Mouse (Mus musculus): ENCODE measurements at regions not wholly inside any gene's neighbourhood (a gene's known extent, or its start where the extent isn't known, plus 50 kb on each side); places are given as distances from the start of the nearest gene placed in this dataset.

DNA sequence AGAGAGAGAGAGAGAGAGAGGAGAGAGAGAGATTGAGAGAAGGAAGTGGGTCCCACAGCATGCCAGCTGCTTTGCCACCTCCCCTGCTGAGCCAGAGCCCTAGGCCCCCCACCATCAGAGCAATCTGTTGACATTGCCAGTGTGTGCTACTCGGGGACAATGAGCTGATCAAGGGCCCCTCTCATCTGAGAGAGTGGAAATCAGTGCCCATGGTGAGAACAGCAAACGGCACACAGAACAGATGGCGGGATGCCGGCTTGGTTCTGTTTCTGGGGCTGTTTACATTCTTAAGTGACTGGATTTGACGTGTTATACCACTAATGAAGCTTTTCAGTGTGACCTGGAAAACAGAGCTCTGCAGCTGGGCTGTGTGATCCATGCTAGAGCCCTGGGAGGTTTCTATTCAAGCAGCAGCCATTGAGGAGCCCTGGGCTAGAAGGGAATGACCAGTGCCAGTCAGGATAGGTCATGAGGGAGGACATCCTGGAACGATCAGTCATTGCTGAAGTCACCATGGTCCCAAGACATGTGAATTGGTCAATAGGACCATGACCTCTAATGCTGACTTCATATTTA lies 296.0 kb downstream of the Irx2 start:
- ATAC-seq (replicated peaks; ENCODE audit: low FRiP score) (no peak), DNase-seq (ENCODE audit: low spot score) (no peak)
- Histone ChIP-seq H3K4me3 (ENCODE audit: low read depth, low read length) (no peak overlapping the region), H3K9ac (ENCODE audit: low read length) (no peak overlapping the region), H3K9me3 (ENCODE audit: control insufficient read depth, low read length) (no peaks in the 10 kb centered on the region), H3K36me3 (ENCODE audit: control insufficient read depth, insufficient read depth, low read length) (no peaks in the 10 kb centered on the region), H3K4me1 (replicated peaks; ENCODE audit: control insufficient read depth, insufficient read depth, low read length) (no peaks in the 10 kb centered on the region), H3K27me3 (ENCODE audit: control insufficient read depth, insufficient read depth, low read length) (no peaks in the 10 kb centered on the region), H3K4me2 (ENCODE audit: low read depth, low read length, severe bottlenecking) (no peak overlapping the region), H3K27ac (ENCODE audit: low read depth, low read length) (no peak overlapping the region)
- WGBS, result 71% methylated on average over 6 of the region's 6 CpGs

DNA sequence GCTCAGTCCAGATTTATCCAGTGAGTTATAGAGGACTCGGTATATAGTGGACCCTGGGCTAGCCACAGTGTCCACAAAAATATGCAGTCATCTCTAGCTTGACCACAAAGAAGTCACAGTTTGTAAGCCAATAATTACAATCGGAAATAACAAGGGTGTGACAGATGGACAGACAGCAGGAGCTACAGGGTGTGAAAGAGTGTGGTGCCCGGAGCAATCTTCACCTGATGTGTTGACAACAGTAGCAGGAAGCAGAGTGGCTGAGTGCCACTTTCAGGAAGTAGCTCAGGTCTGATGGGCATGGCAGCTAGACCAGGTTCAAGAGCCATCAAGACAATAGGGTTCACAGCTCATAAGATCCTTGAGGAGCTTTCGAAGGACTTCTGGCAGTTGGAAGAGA lies 308.6 kb downstream of the Irx2 start:
- 82% methylated on average over 4 of the region's 4 CpGs for WGBS
- no peaks in the 10 kb centered on the region for H3K4me1 ChIP-seq (replicated peaks; ENCODE audit: control insufficient read depth, insufficient read depth, low read length)
- no peak for ATAC-seq (replicated peaks; ENCODE audit: low FRiP score)

DNA sequence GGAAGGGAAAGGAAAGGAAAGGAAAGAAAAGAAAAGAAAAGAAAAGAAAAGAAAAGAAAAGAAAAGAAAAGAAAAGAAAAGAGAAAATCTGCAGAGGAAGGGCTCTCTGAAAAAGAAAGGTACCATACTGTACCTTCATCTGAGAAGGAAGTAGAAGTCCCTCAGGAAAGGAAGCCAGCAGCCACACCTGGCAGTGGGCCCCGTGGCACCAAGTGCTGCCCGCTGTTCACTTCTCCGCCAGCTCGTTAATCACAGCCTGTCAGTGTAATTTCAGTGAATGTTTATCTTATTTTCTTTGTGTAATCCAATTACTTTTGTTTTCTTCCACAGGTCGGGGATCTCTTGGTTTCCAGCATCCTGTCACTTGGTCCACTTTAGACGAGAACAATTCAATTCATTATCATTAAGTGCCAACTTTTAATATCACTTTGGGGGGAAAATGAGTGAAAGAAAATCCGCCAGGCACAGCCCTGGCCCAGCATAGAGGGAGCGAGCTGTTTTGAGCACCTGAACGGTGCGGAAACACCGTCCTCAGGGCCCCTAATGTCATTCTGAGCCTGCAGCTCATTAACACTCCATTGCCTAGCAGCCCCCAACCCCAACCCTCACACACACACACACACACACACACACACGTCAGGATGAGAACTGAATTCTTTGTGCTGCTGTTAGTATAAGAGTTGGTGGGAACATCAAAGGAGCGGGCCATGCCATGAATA lies 309.7 kb downstream of the Irx2 start:
- 50% methylated on average over 13 of the region's 13 CpGs for WGBS
- no peaks in the 10 kb centered on the region for H3K36me3 ChIP-seq (ENCODE audit: control insufficient read depth, insufficient read depth, low read length)
- H3K4me1 ChIP-seq (replicated peaks; ENCODE audit: control insufficient read depth, insufficient read depth, low read length), result no peaks in the 10 kb centered on the region
- DNase-seq (ENCODE audit: low spot score) (no peak), ATAC-seq (replicated peaks; ENCODE audit: low FRiP score) (no peak)
- no peak overlapping the region for H3K27ac ChIP-seq (ENCODE audit: low read depth, low read length)
- no peak overlapping the region for H3K4me2 ChIP-seq (ENCODE audit: low read depth, low read length, severe bottlenecking)
- no peaks in the 10 kb centered on the region for H3K27me3 ChIP-seq (ENCODE audit: control insufficient read depth, insufficient read depth, low read length)
- no peak overlapping the region for H3K9ac ChIP-seq (ENCODE audit: low read length)
- no peak overlapping the region for H3K4me3 ChIP-seq (ENCODE audit: low read depth, low read length)
- no peaks in the 10 kb centered on the region for H3K9me3 ChIP-seq (ENCODE audit: control insufficient read depth, low read length)

More for the DNA sequence above, 308.6 kb downstream of the Irx2 start:
- DNase-seq (ENCODE audit: low spot score), result no peak
- H3K36me3 ChIP-seq (ENCODE audit: control insufficient read depth, insufficient read depth, low read length), result no peaks in the 10 kb centered on the region
- H3K9ac ChIP-seq (ENCODE audit: low read length), result no peak overlapping the region
- H3K27me3 ChIP-seq (ENCODE audit: control insufficient read depth, insufficient read depth, low read length), result no peaks in the 10 kb centered on the region
- H3K9me3 ChIP-seq (ENCODE audit: control insufficient read depth, low read length), result no peaks in the 10 kb centered on the region
- no peak overlapping the region for H3K4me2 ChIP-seq (ENCODE audit: low read depth, low read length, severe bottlenecking)
- H3K4me3 ChIP-seq (ENCODE audit: low read depth, low read length), result no peak overlapping the region
- no peak overlapping the region for H3K27ac ChIP-seq (ENCODE audit: low read depth, low read length)

DNA sequence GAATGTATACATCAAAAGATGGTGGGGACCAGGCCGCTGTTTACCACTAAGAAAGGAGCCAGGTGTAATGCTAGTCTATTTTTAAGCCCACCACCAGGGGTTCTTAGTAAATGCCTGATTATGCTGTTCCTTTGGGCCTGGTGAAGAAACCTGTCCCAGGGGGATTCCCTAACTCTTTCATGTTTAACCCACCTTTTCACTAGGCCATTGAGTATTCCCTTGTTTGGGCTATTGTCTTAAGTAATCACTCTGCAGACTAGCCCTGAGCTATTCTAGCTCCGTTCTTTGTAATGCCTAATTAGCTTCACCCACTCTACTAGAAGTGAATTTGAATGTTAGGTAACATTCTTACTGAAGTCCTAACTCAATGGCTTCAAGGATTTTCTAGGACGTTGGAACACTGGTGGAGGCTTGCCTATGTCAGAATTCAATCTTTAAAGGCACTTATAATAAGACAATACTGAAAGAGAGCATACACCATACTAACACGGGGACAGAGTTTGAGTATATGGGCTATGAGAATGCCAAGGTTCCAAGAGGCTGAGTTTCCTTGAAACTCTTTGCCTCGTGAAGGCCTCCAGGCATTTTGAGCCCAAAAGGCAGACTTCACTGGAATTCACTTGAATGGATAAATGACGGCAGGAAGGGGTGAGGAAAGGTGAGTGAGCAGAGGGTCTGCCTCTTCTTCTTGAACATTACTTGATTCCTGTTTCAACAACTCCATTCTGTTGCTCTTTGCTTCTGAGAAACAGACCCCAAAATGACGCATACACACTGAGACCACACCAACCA lies 312.7 kb upstream of the Irx4 start:
- ATAC-seq (replicated peaks; ENCODE audit: low FRiP score), result no peak
- Histone ChIP-seq H3K4me1 (replicated peaks; ENCODE audit: control insufficient read depth, insufficient read depth, low read length) (no peaks in the 10 kb centered on the region), H3K27me3 (ENCODE audit: control insufficient read depth, insufficient read depth, low read length) (no peaks in the 10 kb centered on the region), H3K36me3 (ENCODE audit: control insufficient read depth, insufficient read depth, low read length) (no peaks in the 10 kb centered on the region), H3K4me2 (ENCODE audit: low read depth, low read length, severe bottlenecking) (no peak overlapping the region), H3K4me3 (ENCODE audit: low read depth, low read length) (no peak overlapping the region), H3K9ac (ENCODE audit: low read length) (no peak overlapping the region), H3K27ac (ENCODE audit: low read depth, low read length) (no peak overlapping the region), H3K9me3 (ENCODE audit: control insufficient read depth, low read length) (no peaks in the 10 kb centered on the region)
- no peak for DNase-seq (ENCODE audit: low spot score)
- WGBS, result 49% methylated on average over 7 of the region's 7 CpGs

DNA sequence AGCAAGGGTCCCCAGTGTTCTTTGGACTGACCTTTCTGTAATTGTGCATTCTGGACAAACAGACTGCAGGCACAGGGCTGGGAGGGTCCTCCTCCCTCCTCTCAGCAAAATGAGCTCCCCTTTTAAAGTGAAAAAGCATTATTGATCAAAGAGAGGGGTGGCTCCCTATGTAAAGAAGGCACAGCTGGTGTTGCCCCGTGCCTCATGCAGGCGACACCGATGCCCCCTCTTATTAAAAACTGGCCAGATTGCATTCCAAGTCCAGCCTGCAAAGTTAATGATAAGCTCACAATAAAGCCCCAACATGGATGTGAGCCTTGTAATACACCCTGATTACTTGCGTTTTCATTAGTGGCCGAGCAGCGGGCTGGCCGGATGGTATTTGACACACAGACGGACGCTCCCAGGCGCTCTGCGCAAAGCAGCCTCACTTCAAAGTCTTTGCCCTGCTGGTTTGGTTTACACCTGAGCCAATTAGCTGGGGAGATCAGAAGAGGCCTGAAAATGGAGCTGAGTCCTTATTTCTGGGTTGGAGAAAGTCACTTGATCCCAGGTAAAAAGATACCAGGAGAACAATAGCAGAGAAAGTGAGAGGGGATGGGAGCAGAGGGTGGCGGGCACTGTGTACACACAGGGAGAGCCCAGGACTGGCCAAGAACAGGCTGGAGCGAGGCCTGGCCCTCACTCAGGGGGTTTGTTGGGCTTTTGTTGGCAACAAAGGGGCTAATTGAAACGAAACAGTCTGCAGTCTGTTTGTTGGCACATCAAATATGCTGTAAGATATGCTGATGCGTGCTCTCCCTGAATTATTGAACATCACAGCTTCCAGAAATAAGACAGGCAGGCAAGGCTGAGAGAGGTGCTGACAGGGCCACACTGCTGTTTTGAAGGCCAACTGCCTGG lies 301.4 kb upstream of the Irx4 start:
- Histone ChIP-seq H3K4me1 (replicated peaks; ENCODE audit: control insufficient read depth, insufficient read depth, low read length) (peaks cover 8% of the 10 kb centered on the region; the same call in 1 of the 2 replicates), H3K9me3 (ENCODE audit: control insufficient read depth, low read length) (no peaks in the 10 kb centered on the region), H3K4me3 (ENCODE audit: low read depth, low read length) (no peak overlapping the region), H3K4me2 (ENCODE audit: low read depth, low read length, severe bottlenecking) (0 out of 2 replicates have a peak overlapping the region, but pooled peaks have one; percentile 15), H3K9ac (ENCODE audit: low read length) (no peak overlapping the region), H3K27me3 (ENCODE audit: control insufficient read depth, insufficient read depth, low read length) (peaks cover 2% of the 10 kb centered on the region; the same call in 1 of the 2 replicates), H3K36me3 (ENCODE audit: control insufficient read depth, insufficient read depth, low read length) (no peaks in the 10 kb centered on the region), H3K27ac (ENCODE audit: low read depth, low read length) (no peak overlapping the region)
- no peak for DNase-seq (ENCODE audit: low spot score)
- no peak for ATAC-seq (replicated peaks; ENCODE audit: low FRiP score)
- WGBS, result 12% methylated on average over 15 of the region's 15 CpGs

DNA sequence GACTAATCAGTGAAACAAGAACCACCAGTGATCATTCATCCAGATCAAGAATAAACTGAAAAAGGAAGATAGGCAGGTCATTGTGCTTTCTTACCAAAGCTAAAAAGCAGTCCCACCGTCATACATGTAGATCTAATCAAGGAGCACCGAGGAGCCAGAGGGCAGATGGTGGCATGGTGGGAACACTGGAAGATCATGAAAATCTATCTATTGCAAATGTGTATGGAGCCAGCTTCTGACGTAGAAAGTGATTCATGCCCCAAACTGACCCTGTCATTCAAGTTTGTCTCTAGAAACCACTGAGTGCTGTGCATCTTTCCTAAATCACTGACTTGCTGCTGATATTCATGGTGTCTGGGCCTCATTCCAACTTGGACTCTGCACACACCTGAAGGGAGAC lies 299.0 kb upstream of the Irx4 start:
- Histone ChIP-seq H3K9me3 (ENCODE audit: control insufficient read depth, low read length) (no peaks in the 10 kb centered on the region), H3K27ac (ENCODE audit: low read depth, low read length) (no peak overlapping the region), H3K27me3 (ENCODE audit: control insufficient read depth, insufficient read depth, low read length) (peaks cover 2% of the 10 kb centered on the region; the same call in 1 of the 2 replicates), H3K4me1 (replicated peaks; ENCODE audit: control insufficient read depth, insufficient read depth, low read length) (peaks cover 8% of the 10 kb centered on the region; the same call in 1 of the 2 replicates), H3K9ac (ENCODE audit: low read length) (no peak overlapping the region), H3K4me2 (ENCODE audit: low read depth, low read length, severe bottlenecking) (no peak overlapping the region), H3K4me3 (ENCODE audit: low read depth, low read length) (no peak overlapping the region), H3K36me3 (ENCODE audit: control insufficient read depth, insufficient read depth, low read length) (no peaks in the 10 kb centered on the region)
- no peak for DNase-seq (ENCODE audit: low spot score)
- ATAC-seq (replicated peaks; ENCODE audit: low FRiP score), result no peak
- WGBS, result 95% methylated on average over 3 of the region's 3 CpGs

DNA sequence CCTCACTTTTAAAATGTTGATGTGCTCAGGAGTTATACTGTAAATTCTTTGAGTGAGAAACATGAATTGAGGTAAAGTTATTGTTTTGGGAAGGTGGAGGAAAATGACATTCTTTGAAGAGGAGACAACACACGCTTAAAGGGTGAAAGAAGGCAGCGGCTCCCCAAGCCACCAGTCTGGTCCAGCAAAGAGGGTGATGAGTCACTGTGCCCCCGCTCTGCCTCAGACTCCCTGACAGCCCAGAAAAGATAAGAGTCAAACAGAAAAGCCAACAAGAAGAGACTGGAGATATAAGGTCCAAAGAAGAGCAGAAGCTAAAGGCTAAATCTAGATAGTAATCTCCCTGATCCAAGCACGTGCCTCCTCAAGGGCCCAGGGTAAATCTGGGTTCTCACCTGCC lies 288.1 kb upstream of the Irx4 start:
- no peak overlapping the region for H3K9ac ChIP-seq (ENCODE audit: low read length)
- H3K4me3 ChIP-seq (ENCODE audit: low read depth, low read length), result no peak overlapping the region
- no peaks in the 10 kb centered on the region for H3K9me3 ChIP-seq (ENCODE audit: control insufficient read depth, low read length)
- ATAC-seq (replicated peaks; ENCODE audit: low FRiP score) (no peak), DNase-seq (ENCODE audit: low spot score) (no peak)
- no peaks in the 10 kb centered on the region for H3K27me3 ChIP-seq (ENCODE audit: control insufficient read depth, insufficient read depth, low read length)
- H3K4me1 ChIP-seq (replicated peaks; ENCODE audit: control insufficient read depth, insufficient read depth, low read length), result no peaks in the 10 kb centered on the region
- H3K36me3 ChIP-seq (ENCODE audit: control insufficient read depth, insufficient read depth, low read length), result no peaks in the 10 kb centered on the region
- no peak overlapping the region for H3K27ac ChIP-seq (ENCODE audit: low read depth, low read length)
- no peak overlapping the region for H3K4me2 ChIP-seq (ENCODE audit: low read depth, low read length, severe bottlenecking)
- WGBS, result 87% methylated on average over 4 of the region's 4 CpGs

DNA sequence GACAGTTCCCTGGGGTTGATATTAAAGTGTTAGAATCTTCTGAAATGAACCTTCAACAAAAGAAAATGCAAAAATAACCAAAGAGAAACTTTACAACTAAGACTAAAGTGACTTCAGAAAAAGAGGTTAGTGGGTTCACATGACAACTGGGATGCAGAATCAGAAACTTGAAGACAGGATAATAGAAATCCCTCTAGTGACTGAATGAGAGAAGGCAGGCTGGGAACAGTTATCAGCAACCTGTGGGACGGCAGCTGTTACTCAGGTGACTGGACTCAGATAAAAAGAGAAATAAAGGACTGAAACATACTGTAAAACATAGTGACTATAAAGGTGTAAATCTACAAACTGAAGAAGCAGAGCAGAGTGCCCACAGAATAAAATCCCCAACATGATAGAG lies 287.4 kb upstream of the Irx4 start:
- H3K4me3 ChIP-seq (ENCODE audit: low read depth, low read length), result no peak overlapping the region
- H3K9me3 ChIP-seq (ENCODE audit: control insufficient read depth, low read length), result no peaks in the 10 kb centered on the region
- H3K4me2 ChIP-seq (ENCODE audit: low read depth, low read length, severe bottlenecking), result no peak overlapping the region
- DNase-seq (ENCODE audit: low spot score) (no peak), ATAC-seq (replicated peaks; ENCODE audit: low FRiP score) (no peak)
- 46% methylated on average over 1 of the region's 1 CpGs for WGBS
- H3K27ac ChIP-seq (ENCODE audit: low read depth, low read length), result no peak overlapping the region
- no peak overlapping the region for H3K9ac ChIP-seq (ENCODE audit: low read length)
- no peaks in the 10 kb centered on the region for H3K27me3 ChIP-seq (ENCODE audit: control insufficient read depth, insufficient read depth, low read length)
- no peaks in the 10 kb centered on the region for H3K36me3 ChIP-seq (ENCODE audit: control insufficient read depth, insufficient read depth, low read length)
- H3K4me1 ChIP-seq (replicated peaks; ENCODE audit: control insufficient read depth, insufficient read depth, low read length), result no peaks in the 10 kb centered on the region

All from forebrain, embryonic 11.5 days (tissue).